Mouse (Mus musculus) erythroblast, embryonic 14.5 days (primary cell): ENCODE measurements around the gene Gabrq. TPM values are rescaled to one million over a fixed set of nuclear protein-coding genes. Genes with fewer than 3 reads are reported as not detected.

ENCODE experiments used
- H3K27me3 ChIP-seq: 2 replicates; pipeline ENCODE4 v1.6.1; 2012; ENCODE audit warnings: inconsistent platforms; ENCODE audit not compliant: control insufficient read depth
- H3K36me3 ChIP-seq: 2 replicates; pipeline ENCODE4 v1.6.1; 2012; ENCODE audit warnings: mild to moderate bottlenecking, inconsistent platforms; ENCODE audit not compliant: control insufficient read depth
- H3K4me1 ChIP-seq: 2 replicates; pipeline ENCODE4 v1.6.1; 2012; ENCODE audit warnings: inconsistent platforms; ENCODE audit not compliant: control insufficient read depth
- H3K4me3 ChIP-seq: replicated peaks from 2 replicates; pipeline ENCODE3; 2012; ENCODE audit warnings: moderate library complexity, mild to moderate bottlenecking, inconsistent platforms
- H3K9me3 ChIP-seq: 2 replicates; pipeline ENCODE4 v1.6.1; 2012; ENCODE audit warnings: low read length, inconsistent platforms, mixed read lengths; ENCODE audit not compliant: control insufficient read depth
- GATA1 ChIP-seq: IDR thresholded peaks from 2 replicates; pipeline ENCODE4 v1.6.1; 2012; ENCODE audit warnings: low read length, inconsistent platforms, mixed read lengths
- TAL1 ChIP-seq: IDR thresholded peaks from 3 replicates; pipeline ENCODE4 v1.6.1; 2012; ENCODE audit warnings: low read length, inconsistent platforms, mixed read lengths
- polyA plus RNA-seq: library from polyadenylated mRNA; stranded (reverse); fragments of >175 nt; gene quantifications from 2 replicates; pipeline ENCODE4 v1.2.3, GENCODE M21; 2012

The Gabrq gene
- polyA plus RNA-seq = not detected in 2 replicates

- TF ChIP-seq GATA1 (no peak), TAL1 (no peak)
- Histone ChIP-seq H3K4me1 (peaks cover 4% of the 10 kb centered on the region; the same call in 1 of the 2 replicates), H3K36me3 (no peaks in the 10 kb centered on the region), H3K27me3 (peaks cover 19% of the 10 kb centered on the region), H3K4me3 (no peak within 1 kb of the TSS), H3K9me3 (peaks cover 5% of the 10 kb centered on the region; the same call in 1 of the 2 replicates)
These were observed at the start of gene Gabrq for GRCm38 (mm10) chrX:72824776-72825588. Gene Gabrq (plus strand): TSS chrX:72825178.

DNA sequence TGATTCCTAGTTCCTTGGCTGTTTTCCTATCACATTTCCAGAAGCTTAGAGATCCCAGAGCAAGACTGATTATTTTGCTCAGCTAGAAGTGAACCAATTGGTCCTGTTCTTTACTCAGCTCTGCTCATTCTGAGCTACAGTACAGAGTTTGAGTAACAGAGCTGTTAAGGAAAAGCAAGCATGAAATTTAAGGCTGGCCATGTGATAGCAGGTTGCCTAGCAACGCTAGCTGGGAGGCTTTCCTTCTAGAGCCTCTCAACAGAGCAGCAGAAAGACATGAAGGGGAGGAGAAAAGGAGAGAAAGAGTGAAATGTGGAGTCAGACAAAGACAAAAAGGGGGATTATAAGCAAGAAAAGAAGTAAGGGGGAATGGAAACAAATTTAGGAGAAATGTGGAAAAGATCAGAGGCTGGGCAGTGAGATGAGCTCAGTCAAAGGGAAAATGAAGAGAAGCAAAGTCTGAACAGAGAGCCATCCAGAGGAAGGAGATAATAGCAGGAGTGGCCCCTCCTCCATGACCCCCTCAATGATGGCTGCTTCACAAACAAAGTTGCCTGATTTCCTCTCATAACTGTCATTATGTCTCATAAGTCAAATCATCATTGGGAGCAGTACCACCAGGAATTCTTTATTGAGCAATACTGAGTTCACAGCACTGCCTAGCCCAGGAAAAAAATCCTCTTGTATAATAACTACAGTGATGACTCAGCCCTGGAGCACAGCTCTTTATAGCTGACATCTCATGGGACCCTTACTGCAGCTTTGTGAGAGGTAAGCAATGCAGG is 36.0 kb upstream of the Gabrq start:
- TF ChIP-seq TAL1 = no peak
- TF ChIP-seq GATA1 = no peak
- Histone ChIP-seq H3K27me3 (no peaks in the 10 kb centered on the region), H3K4me3 (no peak overlapping the region), H3K4me1 (no peaks in the 10 kb centered on the region), H3K36me3 (no peaks in the 10 kb centered on the region), H3K9me3 (no peaks in the 10 kb centered on the region)

DNA sequence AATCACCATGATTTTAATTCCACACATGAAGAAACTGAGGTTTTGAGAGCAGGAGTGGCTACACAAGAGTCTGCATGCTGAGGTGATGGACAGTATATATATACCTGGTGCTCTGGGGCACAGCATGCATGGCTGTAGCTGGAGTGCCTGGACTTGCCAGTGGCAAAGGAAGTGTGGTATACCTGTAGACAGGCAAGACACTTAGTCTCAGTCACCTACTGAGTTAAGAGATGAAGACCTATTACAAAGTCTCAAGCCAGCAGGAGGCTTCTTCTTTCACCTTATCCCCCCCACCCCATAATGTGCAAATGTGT is 35.5 kb upstream of the Gabrq start:
- Histone ChIP-seq H3K27me3 (no peaks in the 10 kb centered on the region), H3K36me3 (no peaks in the 10 kb centered on the region), H3K9me3 (no peaks in the 10 kb centered on the region), H3K4me1 (no peaks in the 10 kb centered on the region), H3K4me3 (no peak overlapping the region)
- TF ChIP-seq TAL1 = no peak
- no peak for TF ChIP-seq GATA1

DNA sequence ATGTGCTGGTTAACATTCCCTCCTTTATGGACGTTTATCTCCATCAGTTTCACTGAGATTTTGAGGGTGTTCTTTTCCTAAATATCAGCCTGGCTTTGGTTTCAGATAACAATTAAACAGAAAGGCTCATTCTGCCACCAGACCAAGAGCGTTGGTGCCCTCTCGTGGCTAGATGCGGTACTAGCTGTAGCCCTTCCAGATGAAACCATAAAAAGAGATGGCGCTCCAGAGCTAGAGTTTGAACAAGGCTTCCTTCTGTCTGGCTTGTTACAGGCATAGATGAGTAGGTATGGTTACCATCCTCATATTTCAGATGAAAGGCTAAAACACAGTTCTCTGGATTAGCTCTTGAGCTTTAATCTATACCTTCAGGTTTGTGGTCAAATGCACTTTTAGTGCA is 5.4 kb upstream of the Gabrq start:
- Histone ChIP-seq H3K4me1 (no peaks in the 10 kb centered on the region), H3K27me3 (peaks cover 2% of the 10 kb centered on the region; the same call in 1 of the 2 replicates), H3K4me3 (no peak overlapping the region), H3K9me3 (no peaks in the 10 kb centered on the region), H3K36me3 (no peaks in the 10 kb centered on the region)
- TF ChIP-seq TAL1 = no peak
- no peak for TF ChIP-seq GATA1

- H3K36me3 ChIP-seq = no peaks in the 10 kb centered on the region
These were observed 1.7 kb upstream of the Gabrq start for GRCm38 (mm10) chrX:72823310-72823709.

GRCm38 (mm10) chrX:72825589-72825905 is 569 bp downstream of the Gabrq start:
- Histone ChIP-seq H3K27me3 (peaks cover 19% of the 10 kb centered on the region), H3K4me1 (peaks cover 4% of the 10 kb centered on the region; the same call in 1 of the 2 replicates), H3K9me3 (peaks cover 5% of the 10 kb centered on the region; the same call in 1 of the 2 replicates), H3K36me3 (no peaks in the 10 kb centered on the region), H3K4me3 (no peak overlapping the region)
- TF ChIP-seq TAL1 (no peak), GATA1 (no peak)

More at GRCm38 (mm10) chrX:72823310-72823709, 1.7 kb upstream of the Gabrq start:
- Histone ChIP-seq H3K9me3 (peaks cover 5% of the 10 kb centered on the region; the same call in 1 of the 2 replicates), H3K4me3 (no peak overlapping the region), H3K4me1 (peaks cover 4% of the 10 kb centered on the region; the same call in 1 of the 2 replicates), H3K27me3 (peaks cover 19% of the 10 kb centered on the region)
- TF ChIP-seq TAL1 = no peak
- no peak for TF ChIP-seq GATA1

Other genes starting within 250 kb of the Gabrq start
- 0.02 TPM in 1 of 2 replicates, not detected in the other for gene Gabra3, start 168.3 kb upstream of the Gabrq start, polyA plus RNA-seq
- 0.20 and 0.21 TPM in 2 replicates for gene Cetn2, start 93.2 kb downstream of the Gabrq start, polyA plus RNA-seq
- 0.09 and 0.16 TPM in 2 replicates for gene Nsdhl, start 93.4 kb downstream of the Gabrq start, polyA plus RNA-seq
- gene Zfp185, start 162.2 kb downstream of the Gabrq start, polyA plus RNA-seq = 0.01 TPM in 1 of 2 replicates, not detected in the other
- gene Pnma5, start 211.9 kb downstream of the Gabrq start, polyA plus RNA-seq = not detected in 2 replicates
- not detected in 2 replicates for gene Pnma3, start 239.6 kb downstream of the Gabrq start, polyA plus RNA-seq